Mouse (Mus musculus) splenic B cell, adult 2 months (primary cell): ENCODE results near the gene Cr2.
"Not testable (repeated sequence)": the region's sequence is repeated elsewhere in the genome, so short reads cannot be mapped to it uniquely, and the experiment has no call there.

Source experiments
- DNase-seq: peaks from one replicate; pipeline ENCODE4 v3.0.0-alpha.2; 2011; ENCODE audit warnings: low read depth, low spot score
- H3K27me3 ChIP-seq: 2 replicates; pipeline ENCODE4 v1.6.1; 2012; ENCODE audit warnings: mild to moderate bottlenecking, low read length, moderate library complexity, mixed read lengths; ENCODE audit not compliant: control insufficient read depth, poor library complexity, insufficient read depth, severe bottlenecking
- H3K36me3 ChIP-seq: 2 replicates; pipeline ENCODE4 v1.6.1; 2012; ENCODE audit warnings: mild to moderate bottlenecking, low read length, moderate library complexity, mixed read lengths; ENCODE audit not compliant: control insufficient read depth, poor library complexity, insufficient read depth, severe bottlenecking

Cr2 gene

GRCm38 (mm10) chr1:195175980-195176931 is at the start of gene Cr2:
TSS of gene Cr2 (minus strand) at chr1:195176716.
- no peaks in the 10 kb centered on the region for H3K27me3 ChIP-seq
- peak; percentile 96 for DNase-seq
- 0 out of 2 replicates have a peak, but pooled peaks cover 1% of the 10 kb centered on the region for H3K36me3 ChIP-seq

- H3K27me3 ChIP-seq = no peaks in the 10 kb centered on the region
- no peak for DNase-seq
- no peaks in the 10 kb centered on the region for H3K36me3 ChIP-seq
Measured at GRCm38 (mm10) chr1:195221781-195222180, 45.3 kb upstream of the Cr2 start.

GRCm38 (mm10) chr1:195212851-195213250 is 36.3 kb upstream of the Cr2 start:
- not testable (repeated sequence) for H3K36me3 ChIP-seq, H3K27me3 ChIP-seq, DNase-seq

- Histone ChIP-seq H3K27me3 (no peaks in the 10 kb centered on the region), H3K36me3 (no peaks in the 10 kb centered on the region)
- DNase-seq = peak; percentile 74
Measured at GRCm38 (mm10) chr1:195184746-195185145, 8.2 kb upstream of the Cr2 start.

- H3K36me3 ChIP-seq = peaks cover 20% of the 10 kb centered on the region
- no peaks in the 10 kb centered on the region for H3K27me3 ChIP-seq
- no peak for DNase-seq
Measured at GRCm38 (mm10) chr1:195164996-195165755, 11.3 kb downstream of the Cr2 start.

- Histone ChIP-seq H3K36me3 (peaks cover 15% of the 10 kb centered on the region), H3K27me3 (no peaks in the 10 kb centered on the region)
- DNase-seq = no peak
Measured at GRCm38 (mm10) chr1:195132070-195132469, 44.4 kb downstream of the Cr2 start.

GRCm38 (mm10) chr1:195131675-195132015 is 44.9 kb downstream of the Cr2 start:
- DNase-seq = no peak
- Histone ChIP-seq H3K27me3 (no peaks in the 10 kb centered on the region), H3K36me3 (peaks cover 16% of the 10 kb centered on the region)

GRCm38 (mm10) chr1:195130953-195131674 is 45.4 kb downstream of the Cr2 start, which contains the start of gene Cr1l:
TSS of gene Cr1l (minus strand) at chr1:195131586.
- no peaks in the 10 kb centered on the region for H3K27me3 ChIP-seq
- DNase-seq = peak; percentile 88
- peaks cover 14% of the 10 kb centered on the region for H3K36me3 ChIP-seq

- H3K36me3 ChIP-seq = peaks cover 9% of the 10 kb centered on the region
- no peaks in the 10 kb centered on the region for H3K27me3 ChIP-seq
- no peak for DNase-seq
Measured at GRCm38 (mm10) chr1:195130479-195130878, 46.0 kb downstream of the Cr2 start.

- Histone ChIP-seq H3K36me3 (peaks cover 6% of the 10 kb centered on the region; the same call in 1 of the 2 replicates), H3K27me3 (no peaks in the 10 kb centered on the region)
- no peak for DNase-seq
Measured at GRCm38 (mm10) chr1:195129867-195130266, 46.6 kb downstream of the Cr2 start.

- no peaks in the 10 kb centered on the region for H3K27me3 ChIP-seq
- no peak for DNase-seq
Measured at GRCm38 (mm10) chr1:195114414-195114813, 62.1 kb downstream of the Cr2 start.

GRCm38 (mm10) chr1:195113621-195114020 is 62.9 kb downstream of the Cr2 start:
- H3K36me3 ChIP-seq = peaks cover 22% of the 10 kb centered on the region
- no peaks in the 10 kb centered on the region for H3K27me3 ChIP-seq
- DNase-seq = no peak

More at GRCm38 (mm10) chr1:195114414-195114813, 62.1 kb downstream of the Cr2 start:
- H3K36me3 ChIP-seq = peaks cover 20% of the 10 kb centered on the region

GRCm38 (mm10) chr1:195100693-195101092 is 75.8 kb downstream of the Cr2 start:
- peaks cover 18% of the 10 kb centered on the region; the same call in 1 of the 2 replicates for H3K36me3 ChIP-seq
- no peaks in the 10 kb centered on the region for H3K27me3 ChIP-seq
- DNase-seq = no peak

- no peak for DNase-seq
- Histone ChIP-seq H3K27me3 (no peaks in the 10 kb centered on the region), H3K36me3 (peaks cover 5% of the 10 kb centered on the region; the same call in 1 of the 2 replicates)
Measured at GRCm38 (mm10) chr1:195098004-195098403, 78.5 kb downstream of the Cr2 start.
